Mouse (Mus musculus) retina, postnatal 7 days (tissue): ENCODE data around the gene Rsrp1.
A peak's percentile ranks its signal among the peaks of the same experiment; 100 is the strongest.

Source experiments
- DNase-seq: peaks from one replicate; pipeline ENCODE4 v3.0.0-alpha.2; 2012; ENCODE audit warnings: low read depth, low spot score

The Rsrp1 gene

GRCm38 (mm10) chr4:134922111-134922924 is 1.1 kb upstream of the Rsrp1 start:
- DNase-seq = no peak

- DNase-seq = no peak
Observed at GRCm38 (mm10) chr4:134922925-134923244, 507 bp upstream of the Rsrp1 start.

GRCm38 (mm10) chr4:134924019-134924741 is 788 bp downstream of the Rsrp1 start:
- DNase-seq = no peak

- DNase-seq = no peak
Observed at GRCm38 (mm10) chr4:134925206-134925605, 1.8 kb downstream of the Rsrp1 start.

- DNase-seq = no peak
Observed at GRCm38 (mm10) chr4:134927815-134928463, 4.5 kb downstream of the Rsrp1 start.

- DNase-seq = no peak
Observed at GRCm38 (mm10) chr4:134928464-134928836, 5.1 kb downstream of the Rsrp1 start.

- DNase-seq = no peak
Observed at GRCm38 (mm10) chr4:134929536-134929935, 6.1 kb downstream of the Rsrp1 start.

GRCm38 (mm10) chr4:134930190-134930589 is 6.8 kb downstream of the Rsrp1 start:
- DNase-seq = no peak

- DNase-seq = peak; percentile 95
Observed at GRCm38 (mm10) chr4:134930684-134931481, 7.5 kb downstream of the Rsrp1 start, which contains the start of gene Syf2. TSS of gene Syf2 (plus strand) at chr4:134930898.

GRCm38 (mm10) chr4:134937240-134938176 is 14.1 kb downstream of the Rsrp1 start:
- DNase-seq = no peak

- no peak for DNase-seq
Observed at GRCm38 (mm10) chr4:134939900-134940299, 16.5 kb downstream of the Rsrp1 start.

GRCm38 (mm10) chr4:134943758-134944538 is 20.6 kb downstream of the Rsrp1 start:
- DNase-seq = no peak

GRCm38 (mm10) chr4:134946024-134946744 is 22.8 kb downstream of the Rsrp1 start:
- peak; percentile 69 for DNase-seq

- peak; percentile 70 for DNase-seq
Observed at GRCm38 (mm10) chr4:134950518-134951091, 27.2 kb downstream of the Rsrp1 start.

GRCm38 (mm10) chr4:134954461-134954860 is 31.1 kb downstream of the Rsrp1 start:
- no peak for DNase-seq

- no peak for DNase-seq
Observed at GRCm38 (mm10) chr4:134955196-134955595, 31.8 kb downstream of the Rsrp1 start.

GRCm38 (mm10) chr4:134955845-134956244 is 32.5 kb downstream of the Rsrp1 start:
- no peak for DNase-seq

- peak; percentile 62 for DNase-seq
Observed at GRCm38 (mm10) chr4:134956328-134956727, 32.9 kb downstream of the Rsrp1 start.
